Mouse (Mus musculus): ENCODE data around the gene Rpl15.

GRCm38 (mm10) chr14:18241786-18242185 is 29.4 kb downstream of the Rpl15 start:
- TF ChIP-seq CTCF (IDR thresholded peaks at IDR 0.05; ENCODE audit: low read depth) (no peak), EP300 (IDR thresholded peaks at IDR 0.05; ENCODE audit: low read depth) (no peak)

Measured in liver, postnatal 0 days (tissue).